Mouse (Mus musculus): ENCODE data around the gene Btnl10.

DNA sequence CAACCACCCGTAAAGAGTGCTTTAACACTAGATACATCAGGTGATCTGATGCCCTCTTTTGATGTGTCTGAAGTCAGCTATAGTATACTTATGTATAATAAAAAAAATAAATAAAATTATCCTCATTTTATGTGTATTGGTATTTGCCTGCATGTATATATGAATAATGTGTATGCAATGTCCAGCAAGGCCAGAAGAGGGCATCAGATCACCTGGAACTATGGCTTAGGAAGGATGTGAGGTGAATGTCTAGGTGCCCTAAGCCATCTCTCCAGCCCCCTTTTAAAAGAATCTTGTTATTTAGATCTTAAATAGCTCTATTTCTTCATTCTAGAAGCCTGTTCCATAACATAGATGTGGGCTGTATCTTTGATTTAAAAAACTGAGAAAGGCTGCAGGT, 49.6 kb downstream of the Btnl10 start:
- TF ChIP-seq POLR2A (IDR thresholded peaks at IDR 0.05; ENCODE audit: insufficient read depth, low read depth, low read length) (no peak), CTCF (IDR thresholded peaks at IDR 0.05; ENCODE audit: insufficient read depth, low read depth, low read length) (no peak)
